Mouse (Mus musculus) spleen, adult 10 weeks (tissue): ENCODE data around the gene Suclg1. TPM values are rescaled to one million over a fixed set of nuclear protein-coding genes. Genes with fewer than 3 reads are reported as not detected.

Experiments used
- polyA plus RNA-seq: library from polyadenylated mRNA; stranded (reverse); fragments of 350-450 nt; fragmentation: Illumina TruSeq; extraction: RNeasy Lipid Tissue Mini Kit (QIAGEN cat#74804); gene quantifications from one replicate; pipeline ENCODE4 v1.2.3, GENCODE M21; 2015; ENCODE audit warnings: low replicate concordance; ENCODE audit not compliant: insufficient read depth

Gene Suclg1
- polyA plus RNA-seq: 74.3 TPM

DNA sequence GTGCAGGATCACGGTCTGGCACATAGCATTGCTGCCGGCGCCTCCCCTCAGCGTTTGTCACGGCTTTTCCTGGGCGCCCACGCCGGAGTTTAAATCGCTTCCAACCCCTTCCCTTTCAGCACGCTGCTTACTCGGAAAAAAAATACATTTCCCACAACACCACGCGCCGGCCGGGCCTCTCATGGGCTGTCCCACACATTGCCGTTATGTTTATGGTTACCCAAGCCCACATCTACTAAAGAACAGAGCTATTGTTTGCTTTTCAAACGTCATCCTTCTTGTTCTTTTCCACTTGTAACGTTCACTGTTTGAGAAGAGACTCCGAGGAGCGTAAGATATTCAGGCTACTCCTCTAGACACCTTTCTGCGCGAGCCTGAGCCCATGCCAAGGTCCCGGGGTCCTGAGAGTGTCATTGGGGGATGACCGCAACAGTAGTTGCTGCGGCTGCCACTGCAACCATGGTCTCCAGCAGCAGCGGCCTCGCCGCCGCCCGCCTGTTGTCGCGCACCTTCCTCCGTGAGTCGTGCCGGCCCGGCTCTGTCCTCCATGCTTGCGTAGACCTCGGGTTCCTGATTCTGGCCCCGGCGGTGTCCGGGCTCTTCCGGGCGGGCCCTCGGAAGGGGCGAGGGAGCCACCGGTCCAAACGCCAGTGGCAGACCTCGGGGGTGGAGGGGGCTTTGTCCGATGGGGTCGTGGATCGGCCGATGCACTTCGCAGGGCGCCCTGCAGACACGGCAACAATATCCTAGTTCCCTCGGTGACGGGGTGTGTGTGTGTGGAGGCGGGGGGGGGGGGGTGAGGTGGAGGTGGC is at the start of gene Suclg1:
TSS of gene Suclg1 (plus strand) at position 146 of the 812 bp plus-strand sequence.

DNA sequence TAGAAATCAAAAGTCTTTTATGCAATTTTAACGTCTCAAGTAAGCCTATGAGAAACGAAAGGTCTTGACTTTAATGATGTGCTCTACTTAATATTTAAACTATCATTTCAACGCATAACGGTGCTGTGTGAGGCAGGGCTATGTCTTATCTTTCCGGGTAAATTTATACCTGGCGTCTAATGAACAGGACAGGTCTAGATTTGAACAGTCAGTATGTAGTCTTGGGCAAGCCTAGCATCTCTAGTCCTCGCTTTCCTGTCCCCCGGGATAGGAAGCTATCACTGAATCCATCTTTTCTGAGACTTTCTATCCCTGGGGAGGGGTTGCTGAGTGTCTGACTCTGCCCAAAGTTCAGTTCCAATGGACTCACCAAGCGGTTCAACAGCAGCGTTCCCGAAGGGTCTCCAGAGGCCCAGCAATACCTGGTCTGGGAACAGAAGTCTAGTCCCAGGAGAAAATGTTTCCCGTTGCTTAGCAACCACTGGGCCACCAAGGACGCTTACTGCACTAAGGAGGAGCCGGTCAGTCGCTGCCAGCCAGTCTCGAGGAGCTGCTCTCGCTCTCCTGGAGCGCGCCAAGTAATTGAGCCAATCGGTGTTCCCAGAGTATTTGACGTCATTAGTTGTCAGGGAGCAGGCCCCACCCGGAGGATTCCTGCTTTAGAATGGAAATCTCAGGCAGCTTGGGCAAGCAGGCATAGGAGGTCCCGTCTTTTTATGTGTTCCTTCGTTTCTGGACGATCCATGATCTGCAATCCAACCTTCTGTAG is 26.8 kb upstream of the Suclg1 start, which contains the start of gene Dnah6:
TSS of gene Dnah6 (minus strand) at position 463 of the 769 bp plus-strand sequence.

Other genes starting within 250 kb of the Suclg1 start
- 0.08 TPM for gene Dnah6, start 26.7 kb upstream of the Suclg1 start, polyA plus RNA-seq
- not detected for gene 4931417E11Rik, start 221.3 kb downstream of the Suclg1 start, polyA plus RNA-seq